Mouse (Mus musculus) left cerebral cortex, adult 2 months (tissue): ENCODE measurements around the gene Dnah11. TPM values are rescaled to one million over a fixed set of nuclear protein-coding genes. Genes with fewer than 3 reads are reported as not detected.
A peak's percentile ranks its signal among the peaks of the same experiment; 100 is the strongest.

ENCODE experiments used
- DNase-seq, 2 experiments: peaks; one replicate each; pipeline ENCODE4 v3.0.0; 2021 to 2022; ENCODE audit warnings: low spot score in 2 of 2, mixed read lengths in 1 of 2; ENCODE audit errors: extremely low spot score in 1 of 2
- H3K27ac ChIP-seq: fragments of 200-600 bp; 2 replicates; pipeline ENCODE4 v1.8.1; 2022
- H3K4me3 ChIP-seq: fragments of 200-600 bp; 2 replicates; pipeline ENCODE4 v1.8.1; 2022
- CTCF ChIP-seq: fragments of 200-600 bp; IDR thresholded peaks from 2 replicates; pipeline ENCODE4 v1.8.1; 2022; ENCODE audit warnings: antibody characterized with exemption, mild to moderate bottlenecking, moderate library complexity
- intact Hi-C: fragments of 180-260 bp; cut with DNase I; formaldehyde crosslinking; loops from one replicate; pipeline ENCODE4 v1.15.1; 2025
- total RNA-seq, 2 experiments: library from RNA; stranded (reverse); gene quantifications; 2 replicates each; pipeline ENCODE4 v1.2.3; 2021

The Dnah11 gene
- total RNA-seq, 2 experiments from 2014 or later: 0.79 to 0.84 TPM

- Histone ChIP-seq H3K27ac (no peak overlapping the region), H3K4me3 (no peak overlapping the region)
- no peak for DNase-seq
- intact Hi-C loops: no loop called here
- no peak for TF ChIP-seq CTCF
These were observed 114.7 kb downstream of the Dnah11 start for GRCm38 (mm10) chr12:118084134-118084533.

GRCm38 (mm10) chr12:118080441-118080840 is 118.4 kb downstream of the Dnah11 start:
- Histone ChIP-seq H3K27ac (no peak overlapping the region), H3K4me3 (no peak overlapping the region)
- no peak for DNase-seq
- intact Hi-C loops: no loop called here
- no peak for TF ChIP-seq CTCF

DNA sequence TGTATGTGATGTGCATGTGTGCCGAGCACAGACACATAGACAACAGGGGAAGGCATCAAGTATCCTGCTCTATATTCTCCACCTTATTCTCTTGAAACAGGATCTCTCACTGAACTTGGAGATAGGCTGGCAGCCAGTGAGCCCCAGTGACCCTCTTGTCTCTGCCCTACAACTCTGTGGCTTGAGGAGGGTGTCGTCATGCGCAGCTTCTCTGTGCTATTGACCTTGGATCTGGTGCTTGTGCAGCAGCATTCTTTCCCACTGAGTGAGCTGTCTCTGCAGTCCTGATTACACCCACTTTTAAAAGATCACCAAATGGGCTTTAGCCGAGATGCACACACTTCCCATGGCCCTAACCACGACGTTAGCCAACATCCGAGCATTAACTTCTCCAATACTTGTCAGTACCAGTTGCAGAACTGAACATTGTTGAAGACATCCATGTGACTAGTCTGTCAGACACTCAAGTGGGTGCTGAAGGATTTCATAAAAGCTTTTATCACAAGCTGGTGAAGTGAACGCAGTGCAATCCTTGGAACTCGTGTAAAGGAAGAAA is 120.3 kb downstream of the Dnah11 start:
- intact Hi-C loops: no loop called here
- no peak for TF ChIP-seq CTCF
- no peak for DNase-seq
- Histone ChIP-seq H3K4me3 (no peak overlapping the region), H3K27ac (no peak overlapping the region)

- DNase-seq: no peak
- TF ChIP-seq CTCF: no peak
- H3K27ac ChIP-seq: no peak overlapping the region
- no peak overlapping the region for H3K4me3 ChIP-seq
- intact Hi-C loops: no loop called here
These were observed 122.0 kb downstream of the Dnah11 start for GRCm38 (mm10) chr12:118076802-118077201.

DNA sequence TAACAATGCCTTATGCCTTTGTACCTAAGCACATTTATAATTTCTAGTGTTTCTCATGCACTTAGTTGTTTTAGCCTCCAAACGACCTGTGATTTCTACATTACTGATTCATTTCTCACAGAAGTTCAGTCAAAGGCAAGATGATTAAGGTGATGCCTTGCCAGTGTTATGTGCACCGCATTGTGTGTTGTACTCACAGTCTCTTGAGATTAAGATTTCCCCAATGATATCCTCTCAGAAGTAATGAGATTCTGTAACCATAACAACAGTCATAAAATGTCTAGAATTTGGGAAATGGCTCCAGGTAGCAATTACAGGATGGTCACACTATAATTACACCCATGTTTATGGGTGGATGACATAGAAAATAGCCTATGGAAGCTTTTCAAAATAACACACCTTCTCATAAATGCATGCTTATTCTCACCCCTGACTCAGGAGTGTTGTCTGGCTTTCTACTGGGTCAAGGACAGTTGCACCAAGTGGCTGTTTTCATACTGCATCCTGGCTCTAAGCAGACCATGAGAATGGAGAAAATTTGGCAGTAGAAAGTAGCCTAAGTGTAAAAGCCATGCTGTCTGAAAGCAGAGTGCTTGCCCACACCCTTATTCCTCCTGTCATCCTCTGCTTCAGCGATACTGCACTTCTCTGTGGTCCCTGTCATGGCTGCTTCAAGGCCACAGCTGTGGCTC is 126.5 kb downstream of the Dnah11 start:
- intact Hi-C loops: no loop called here
- no peak overlapping the region for H3K4me3 ChIP-seq
- DNase-seq: no peak
- no peak overlapping the region for H3K27ac ChIP-seq
- TF ChIP-seq CTCF: no peak

DNA sequence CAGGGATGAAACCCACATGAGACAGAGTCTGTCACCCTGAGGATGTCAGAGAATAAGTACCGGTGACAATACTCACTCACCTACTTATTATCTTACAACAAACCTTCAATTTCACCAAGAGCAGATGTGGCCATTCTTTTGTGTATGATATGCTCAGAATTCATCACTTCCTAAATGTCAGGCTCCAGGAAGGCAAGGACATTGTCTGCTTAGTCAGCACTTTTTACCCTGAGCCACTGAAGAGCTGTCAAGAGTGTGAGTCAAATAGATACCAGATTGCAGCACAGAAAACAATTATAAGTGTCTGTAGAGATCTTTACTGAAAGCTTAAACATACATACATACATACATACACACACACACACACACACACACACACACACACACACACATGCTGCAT is 127.2 kb downstream of the Dnah11 start:
- Histone ChIP-seq H3K27ac (no peak overlapping the region), H3K4me3 (no peak overlapping the region)
- TF ChIP-seq CTCF: no peak
- DNase-seq: no peak
- intact Hi-C loops: no loop called here

DNA sequence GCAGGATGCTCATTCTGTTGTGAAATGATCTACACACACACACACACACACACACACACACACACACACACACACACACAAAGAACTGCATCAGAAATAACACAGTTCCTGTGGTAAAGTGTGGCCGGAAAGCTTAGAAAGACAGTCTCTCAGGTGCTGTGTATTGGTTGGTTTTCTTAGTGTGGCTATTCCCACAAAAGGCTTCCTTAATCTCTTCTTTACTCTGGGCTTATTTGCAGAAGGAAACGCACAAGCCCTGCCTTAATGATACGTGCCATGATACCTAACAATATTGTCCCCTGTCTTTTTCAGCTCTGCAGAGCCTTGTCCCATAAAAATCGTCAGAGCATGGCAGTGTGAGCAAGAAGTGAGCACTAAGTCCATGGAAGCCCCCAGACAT is 130.1 kb downstream of the Dnah11 start:
- Histone ChIP-seq H3K27ac (no peak overlapping the region), H3K4me3 (no peak overlapping the region)
- intact Hi-C loops: no loop called here
- no peak for DNase-seq
- TF ChIP-seq CTCF: no peak

DNA sequence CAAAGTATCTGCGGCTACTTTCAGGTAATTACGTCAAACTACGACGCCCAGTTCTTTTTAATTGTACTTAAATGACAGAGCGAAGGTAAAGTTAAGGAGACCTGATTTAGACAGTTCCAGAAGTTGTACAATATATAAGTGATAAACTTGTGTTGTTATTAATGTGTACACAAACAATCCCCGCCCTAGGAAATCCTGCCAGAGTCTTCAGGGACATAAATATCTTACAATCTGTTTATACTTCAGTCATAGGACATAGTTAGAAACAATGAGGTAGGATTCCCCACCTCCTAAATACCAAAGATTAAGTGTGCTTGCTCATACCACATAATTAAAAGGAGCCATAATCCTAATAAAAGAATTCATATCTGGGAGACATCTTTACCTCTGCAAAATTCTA is 136.5 kb downstream of the Dnah11 start:
- intact Hi-C loops: no loop called here
- Histone ChIP-seq H3K27ac (no peak overlapping the region), H3K4me3 (no peak overlapping the region)
- no peak for TF ChIP-seq CTCF
- no peak for DNase-seq

GRCm38 (mm10) chr12:118056876-118057275 is 142.0 kb downstream of the Dnah11 start:
- peak; percentile 66 for TF ChIP-seq CTCF
- peak; percentile 18 to 28 for DNase-seq
- Histone ChIP-seq H3K4me3 (no peak overlapping the region), H3K27ac (no peak overlapping the region)
- intact Hi-C loops: loop anchor here (1.0 kb wide), 2 partner anchors 398 to 798 kb away; no protein-coding TSS in a partner anchor

DNA sequence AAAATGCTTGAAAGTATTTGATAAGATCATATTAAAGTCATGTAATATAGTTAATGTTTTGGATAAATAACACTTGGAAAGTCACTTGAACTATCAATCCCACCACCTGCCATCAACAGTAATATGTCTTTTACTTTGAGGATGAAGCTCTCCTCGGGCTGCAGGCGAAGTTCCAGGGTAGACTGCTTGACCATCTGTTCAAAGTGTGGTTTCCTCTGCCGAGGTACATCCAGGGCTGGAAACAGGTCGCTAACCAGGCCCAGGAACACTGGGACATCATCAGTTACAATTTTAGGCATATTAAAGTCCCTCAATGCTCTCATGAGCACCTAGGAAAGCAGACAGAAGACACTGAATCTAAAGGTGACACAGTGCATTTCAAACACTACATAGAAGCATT is 153.5 kb downstream of the Dnah11 start:
- Histone ChIP-seq H3K4me3 (no peak overlapping the region), H3K27ac (no peak overlapping the region)
- intact Hi-C loops: no loop called here
- no peak for TF ChIP-seq CTCF
- DNase-seq: no peak

- intact Hi-C loops: no loop called here
- Histone ChIP-seq H3K27ac (no peak overlapping the region), H3K4me3 (no peak overlapping the region)
- no peak for TF ChIP-seq CTCF
- DNase-seq: no peak
These were observed 155.7 kb downstream of the Dnah11 start for GRCm38 (mm10) chr12:118043130-118043647.

- intact Hi-C loops: no loop called here
- H3K4me3 ChIP-seq: no peak overlapping the region
- DNase-seq: no peak
- no peak overlapping the region for H3K27ac ChIP-seq
- TF ChIP-seq CTCF: no peak
These were observed 156.6 kb downstream of the Dnah11 start for GRCm38 (mm10) chr12:118042196-118042595.

GRCm38 (mm10) chr12:118034990-118035389 is 163.9 kb downstream of the Dnah11 start:
- no peak for TF ChIP-seq CTCF
- no peak overlapping the region for H3K4me3 ChIP-seq
- H3K27ac ChIP-seq: no peak overlapping the region
- DNase-seq: no peak
- intact Hi-C loops: no loop called here
